Mouse (Mus musculus): ENCODE measurements at regions not wholly inside any gene's neighbourhood (a gene's known extent, or its start where the extent isn't known, plus 50 kb on each side); places are given as distances from the start of the nearest gene placed in this dataset.

- no peak for TF ChIP-seq GATA1 (IDR thresholded peaks at IDR 0.05; ENCODE audit: low read length)
Observed at GRCm38 (mm10) chr10:117542886-117543695, 86.2 kb upstream of the Cpm start.

DNA sequence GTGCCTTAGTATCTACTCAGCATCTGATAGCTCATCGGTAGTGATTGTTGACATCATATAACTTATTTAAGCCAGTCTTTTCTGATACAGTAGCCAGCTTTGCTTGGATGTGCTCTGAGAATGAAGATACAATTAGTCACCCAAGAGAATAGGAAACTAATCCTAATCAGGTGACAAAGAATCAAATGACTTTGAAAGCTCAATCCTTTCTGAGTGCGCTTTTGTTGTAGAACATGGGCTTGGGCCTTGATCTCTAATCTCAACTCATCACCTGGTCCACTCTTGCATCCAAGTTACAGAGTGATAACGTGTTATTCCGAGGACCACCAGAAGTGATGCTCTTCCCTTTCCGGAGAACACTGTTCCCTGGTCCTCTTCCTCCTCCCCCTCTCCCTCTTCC is 86.9 kb upstream of the Cpm start:
- no peak for TF ChIP-seq GATA1 (IDR thresholded peaks at IDR 0.05; ENCODE audit: low read length)

DNA sequence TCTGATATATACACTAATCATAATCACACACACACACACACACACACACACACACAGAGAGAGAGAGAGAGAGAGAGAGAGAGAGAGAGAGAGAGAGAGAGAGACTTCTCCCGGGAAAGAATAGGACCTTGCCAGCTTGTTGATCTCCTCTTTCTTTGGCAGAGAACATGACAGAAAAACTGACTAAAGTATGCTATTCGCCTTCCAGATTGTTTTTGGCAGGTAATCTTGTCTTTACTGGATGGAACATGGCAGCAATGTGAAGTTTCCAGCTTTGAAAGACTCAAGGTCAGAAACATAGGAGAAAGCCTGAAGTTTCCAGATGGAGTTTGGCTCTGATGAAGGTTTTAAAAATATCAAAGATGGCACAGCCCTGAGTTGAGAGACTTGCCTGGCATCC is 87.8 kb upstream of the Cpm start:
- TF ChIP-seq GATA1 (IDR thresholded peaks at IDR 0.05; ENCODE audit: low read length): no peak

GRCm38 (mm10) chr10:117540747-117541398 is 88.4 kb upstream of the Cpm start:
- no peak for TF ChIP-seq GATA1 (IDR thresholded peaks at IDR 0.05; ENCODE audit: low read length)

DNA sequence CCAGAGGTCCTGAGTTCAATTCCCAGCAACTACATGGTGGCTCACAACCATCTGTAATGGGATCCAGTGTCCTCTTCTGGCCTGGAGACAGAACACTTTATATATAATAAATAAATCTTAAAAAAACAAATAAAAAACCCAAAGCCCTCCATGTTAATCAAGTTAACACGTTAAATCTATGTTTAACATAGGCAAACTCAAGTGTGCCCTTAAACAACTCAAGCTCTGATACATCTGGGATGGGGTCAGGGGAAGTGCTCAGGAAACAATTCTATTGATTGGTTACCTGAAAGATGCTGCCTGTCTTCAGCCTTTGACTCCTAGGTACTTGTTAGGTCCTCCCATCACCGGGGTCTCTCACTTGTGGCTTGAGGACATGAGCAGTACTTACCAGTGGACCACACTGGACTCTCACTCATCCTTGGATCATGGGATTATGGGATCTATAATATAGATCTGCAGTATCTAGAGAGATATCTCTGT is 89.1 kb upstream of the Cpm start:
- no peak for TF ChIP-seq GATA1 (IDR thresholded peaks at IDR 0.05; ENCODE audit: low read length)

DNA sequence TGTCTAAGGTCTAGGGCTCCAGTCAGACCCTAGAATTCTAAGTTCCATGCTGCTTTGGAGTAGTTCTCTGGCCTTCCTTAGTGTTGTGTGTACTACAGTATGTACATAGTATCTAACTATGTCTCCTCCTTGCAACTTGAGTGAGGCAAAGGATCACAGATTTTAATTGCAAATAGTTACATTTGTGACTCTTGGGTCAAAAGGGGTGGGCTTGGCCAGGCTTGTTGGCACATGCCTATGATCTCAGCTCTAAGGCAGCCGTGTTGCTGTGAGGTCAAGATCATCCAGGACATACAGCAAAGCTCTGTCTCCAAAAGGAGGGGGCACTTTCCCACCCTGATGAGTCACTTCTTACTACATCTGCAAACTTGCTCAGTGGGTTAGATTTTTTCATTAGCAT is 89.8 kb upstream of the Cpm start:
- TF ChIP-seq GATA1 (IDR thresholded peaks at IDR 0.05; ENCODE audit: low read length): no peak

DNA sequence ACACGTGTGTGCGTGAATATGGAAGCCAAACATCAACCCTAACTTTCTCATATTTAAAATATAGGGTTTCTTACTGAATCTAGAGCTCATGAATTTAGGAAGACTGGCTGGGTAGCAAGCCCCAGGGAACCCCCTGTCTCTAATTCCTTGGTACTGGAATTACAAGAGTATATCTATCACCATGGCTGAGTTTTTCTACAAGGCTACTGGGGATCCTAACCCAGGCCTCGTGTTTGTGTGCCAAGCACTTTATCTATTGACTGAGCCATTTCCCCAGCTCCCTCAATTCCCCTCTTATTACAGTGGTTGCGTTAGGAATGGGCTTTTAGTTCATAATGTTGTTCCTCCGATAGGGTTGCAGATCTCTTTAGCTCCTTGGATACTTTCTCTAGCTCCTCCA is 90.6 kb upstream of the Cpm start:
- TF ChIP-seq GATA1 (IDR thresholded peaks at IDR 0.05; ENCODE audit: low read length): no peak

DNA sequence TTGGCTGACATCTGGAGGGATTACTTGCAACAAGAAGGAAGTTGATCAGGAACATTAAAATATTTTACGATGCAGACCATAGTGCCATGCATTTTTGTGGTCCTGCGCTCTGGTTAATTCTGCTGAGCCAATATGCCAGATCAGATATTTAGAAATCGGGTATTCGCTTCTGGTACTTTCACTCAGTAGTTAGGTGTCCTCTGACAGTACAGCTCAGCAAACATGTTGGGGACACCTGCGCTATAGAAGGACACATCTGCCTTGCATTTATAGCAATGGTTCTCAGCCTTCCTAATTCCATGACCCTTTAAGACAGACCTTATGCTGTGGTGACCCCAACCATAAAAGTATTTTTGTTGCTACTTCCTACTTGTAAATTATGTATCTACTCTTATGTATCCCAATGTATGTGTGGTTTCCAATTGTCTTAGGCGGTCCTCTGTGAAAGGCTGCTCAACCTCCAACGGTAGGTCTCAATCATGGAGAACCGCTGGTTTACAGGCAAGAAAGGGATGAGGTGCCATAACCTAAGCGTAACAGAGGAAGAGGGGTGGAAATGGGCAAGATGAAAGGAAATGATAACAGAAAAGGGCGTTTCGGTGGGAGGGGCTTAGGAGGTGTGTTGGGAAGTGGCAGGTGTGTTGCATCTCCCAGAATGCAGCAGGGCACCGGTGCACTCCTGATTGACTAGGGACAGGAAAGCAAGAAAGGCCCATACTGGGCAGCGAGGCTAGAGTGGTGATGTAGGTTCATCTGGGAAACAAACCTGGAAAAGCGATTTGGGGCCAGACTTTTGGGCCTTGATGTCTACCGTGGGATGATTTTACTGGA is 92.3 kb upstream of the Cpm start:
- TF ChIP-seq GATA1 (IDR thresholded peaks at IDR 0.05; ENCODE audit: low read length): no peak

GRCm38 (mm10) chr10:117535843-117536242 is 93.5 kb upstream of the Cpm start:
- TF ChIP-seq GATA1 (IDR thresholded peaks at IDR 0.05; ENCODE audit: low read length): no peak

DNA sequence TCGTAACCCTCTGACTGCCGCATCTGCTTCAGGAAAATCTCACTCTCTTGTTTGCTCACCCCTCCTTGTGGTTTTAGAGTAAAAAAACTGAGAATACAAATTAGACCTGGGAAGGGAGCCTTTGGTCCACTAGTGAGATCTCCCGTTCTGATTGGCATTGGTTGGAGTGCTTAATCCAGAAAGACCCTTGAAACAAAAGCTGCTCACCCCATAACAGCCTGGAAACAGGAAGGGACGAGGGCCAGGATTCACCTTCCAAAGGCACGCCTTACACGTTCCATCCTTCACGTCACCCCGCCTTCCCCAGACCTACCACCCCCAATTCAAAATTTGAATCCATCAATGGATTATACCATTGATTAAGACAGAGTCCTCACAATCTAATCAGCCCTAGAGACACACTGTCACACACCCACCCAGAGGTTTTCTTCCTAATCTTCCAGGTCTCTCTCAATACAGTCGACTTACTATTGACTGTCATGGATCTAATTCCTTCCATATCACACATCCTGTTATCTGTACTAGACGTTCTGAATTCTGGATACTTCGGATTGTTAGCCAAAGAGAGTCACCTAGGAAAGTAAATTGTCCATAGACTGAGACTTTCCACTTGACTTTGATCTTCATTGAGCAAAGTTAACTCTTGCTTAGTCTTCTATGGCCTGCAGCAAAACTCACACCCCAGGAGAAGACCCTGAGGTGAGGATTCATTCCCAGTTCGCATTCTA is 94.1 kb upstream of the Cpm start:
- no peak for TF ChIP-seq GATA1 (IDR thresholded peaks at IDR 0.05; ENCODE audit: low read length)

- no peak for TF ChIP-seq GATA1 (IDR thresholded peaks at IDR 0.05; ENCODE audit: low read length)
Observed at GRCm38 (mm10) chr10:117534478-117534877, 94.8 kb upstream of the Cpm start.

DNA sequence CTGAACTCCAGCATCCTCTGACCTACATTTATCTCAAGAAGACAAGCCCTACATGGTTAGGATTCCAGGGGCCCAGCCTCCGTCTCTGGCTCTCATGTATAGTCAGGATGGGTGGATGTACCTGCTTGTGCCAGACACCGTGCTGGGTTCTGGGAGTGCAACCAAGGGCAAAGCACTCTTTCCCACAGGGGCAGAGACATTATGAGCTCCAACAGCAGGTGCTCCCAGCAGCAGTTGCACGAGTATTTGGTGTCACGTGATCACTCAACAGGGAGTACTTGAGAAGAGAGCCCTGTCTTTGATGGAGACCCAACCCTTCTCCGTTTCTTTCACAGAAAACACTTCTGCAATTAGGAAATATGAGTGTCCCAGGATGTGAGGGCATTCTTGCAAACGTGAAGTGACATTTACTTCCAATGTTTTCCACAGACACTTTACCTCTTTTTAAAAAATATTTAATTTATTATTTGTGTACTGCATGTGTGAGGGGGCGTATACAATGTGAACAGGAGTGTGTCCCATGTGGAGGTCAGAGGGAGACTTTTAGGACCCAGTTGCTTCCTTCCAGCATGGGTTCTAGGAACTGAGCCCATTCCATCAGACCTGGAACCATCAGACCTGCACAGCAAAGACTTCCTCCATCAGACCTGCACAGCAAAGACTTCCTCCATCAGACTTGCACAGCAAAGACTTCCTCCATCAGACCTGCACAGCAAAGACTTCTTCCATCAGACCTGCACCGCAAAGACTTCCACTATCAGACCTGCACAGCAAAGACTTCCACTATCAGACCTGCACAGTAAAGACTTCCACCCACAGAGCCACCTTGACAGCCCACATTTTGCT is 95.5 kb upstream of the Cpm start:
- no peak for TF ChIP-seq GATA1 (IDR thresholded peaks at IDR 0.05; ENCODE audit: low read length)

- TF ChIP-seq GATA1 (IDR thresholded peaks at IDR 0.05; ENCODE audit: low read length): no peak
Observed at GRCm38 (mm10) chr10:117532750-117533540, 96.4 kb upstream of the Cpm start.

Data from G1E-ER4 (cell line).